Mouse (Mus musculus) CD4-positive, CD25-positive, alpha-beta regulatory T cell, adult 2 months (primary cell): Measurements from ENCODE around the gene Qsox1.

Experiments used
- DNase-seq: peaks from one replicate; pipeline ENCODE4 v3.0.0-alpha.2; 2012; ENCODE audit warnings: low read depth, low spot score

Qsox1 gene

DNA sequence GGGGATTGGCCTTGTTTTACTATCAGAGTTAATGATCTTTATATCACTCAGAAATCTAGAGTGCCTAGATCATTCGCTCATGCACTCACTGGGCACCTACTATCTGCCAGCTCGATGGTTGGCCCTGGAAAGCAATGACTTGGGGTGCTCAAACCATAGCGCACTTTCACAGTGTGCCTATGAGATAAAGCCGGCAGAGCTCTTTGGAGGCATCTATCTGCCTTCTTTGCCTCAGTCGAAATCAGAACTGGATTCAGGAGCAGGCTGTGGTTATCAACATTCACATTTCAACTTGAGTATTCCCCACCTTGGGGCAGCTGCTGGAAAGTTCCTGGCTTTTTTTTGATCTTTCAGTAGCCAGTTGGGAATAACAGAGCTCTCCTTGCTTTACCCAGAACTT is 64.8 kb downstream of the Qsox1 start:
- no peak for DNase-seq

DNA sequence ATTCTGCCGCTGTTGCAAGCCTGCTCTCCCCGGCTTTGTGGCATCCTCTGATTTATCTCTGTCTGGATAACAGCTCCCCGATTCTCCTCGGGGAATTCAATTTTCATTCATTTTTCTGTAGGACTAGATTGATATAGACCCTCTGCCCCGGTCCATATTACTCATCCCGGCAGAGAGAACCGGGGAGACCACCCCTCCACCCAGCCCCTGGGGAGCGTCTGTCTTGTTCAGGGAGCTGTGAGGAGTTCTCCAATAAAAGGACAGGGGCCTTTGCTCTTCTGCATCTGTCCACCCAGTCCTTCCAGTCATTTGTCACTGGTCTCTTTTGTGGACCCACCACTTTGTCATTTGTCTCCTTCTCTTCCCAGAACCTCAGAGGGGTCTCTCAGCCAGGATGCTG is 65.7 kb downstream of the Qsox1 start:
- DNase-seq, result no peak

GRCm38 (mm10) chr1:155742411-155743363 is 70.0 kb downstream of the Qsox1 start:
- DNase-seq, result peak; percentile 27

- DNase-seq, result peak; percentile 43
Measured at GRCm38 (mm10) chr1:155741988-155742387, 70.7 kb downstream of the Qsox1 start.

GRCm38 (mm10) chr1:155741378-155741945 is 71.2 kb downstream of the Qsox1 start:
- DNase-seq, result peak; percentile 26

DNA sequence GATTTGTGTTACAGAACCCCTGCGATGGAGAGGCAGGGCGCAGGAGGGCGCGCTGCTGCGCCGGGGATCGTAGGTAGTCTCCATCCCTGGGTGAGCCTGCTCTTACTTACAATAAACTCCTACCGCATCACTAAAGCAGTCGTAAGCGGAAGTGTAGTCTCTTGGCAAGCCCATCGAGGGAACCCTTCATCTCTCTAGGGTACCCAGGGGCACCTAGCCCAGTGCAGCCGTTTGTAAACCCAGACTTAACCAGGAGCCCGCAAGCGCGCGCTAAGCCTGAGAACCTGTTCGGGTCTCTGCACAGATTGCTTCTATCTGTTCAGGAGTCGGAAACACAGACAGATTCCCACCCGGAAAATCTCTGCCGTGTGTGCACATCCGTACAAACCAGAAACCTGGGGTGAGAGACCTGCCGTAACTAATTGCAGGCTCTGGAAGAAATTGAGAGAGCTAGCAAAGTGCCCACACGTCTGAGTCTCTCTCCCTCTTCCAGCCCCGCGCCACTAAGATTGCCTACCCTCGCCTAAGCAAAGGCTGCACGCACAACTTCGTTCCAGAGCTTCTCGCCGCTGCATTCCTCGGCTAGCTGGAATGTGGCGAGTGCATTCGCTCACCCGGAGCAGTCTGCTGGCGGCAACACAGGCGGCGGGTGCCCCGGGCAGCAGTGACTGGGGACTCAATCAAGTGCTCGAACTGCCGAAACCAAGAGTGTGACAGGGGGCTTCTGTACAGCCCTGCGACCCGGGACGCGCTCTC is 71.9 kb downstream of the Qsox1 start:
- peak; percentile 56 for DNase-seq

GRCm38 (mm10) chr1:155737809-155738383 is 74.8 kb downstream of the Qsox1 start:
- no peak for DNase-seq

DNA sequence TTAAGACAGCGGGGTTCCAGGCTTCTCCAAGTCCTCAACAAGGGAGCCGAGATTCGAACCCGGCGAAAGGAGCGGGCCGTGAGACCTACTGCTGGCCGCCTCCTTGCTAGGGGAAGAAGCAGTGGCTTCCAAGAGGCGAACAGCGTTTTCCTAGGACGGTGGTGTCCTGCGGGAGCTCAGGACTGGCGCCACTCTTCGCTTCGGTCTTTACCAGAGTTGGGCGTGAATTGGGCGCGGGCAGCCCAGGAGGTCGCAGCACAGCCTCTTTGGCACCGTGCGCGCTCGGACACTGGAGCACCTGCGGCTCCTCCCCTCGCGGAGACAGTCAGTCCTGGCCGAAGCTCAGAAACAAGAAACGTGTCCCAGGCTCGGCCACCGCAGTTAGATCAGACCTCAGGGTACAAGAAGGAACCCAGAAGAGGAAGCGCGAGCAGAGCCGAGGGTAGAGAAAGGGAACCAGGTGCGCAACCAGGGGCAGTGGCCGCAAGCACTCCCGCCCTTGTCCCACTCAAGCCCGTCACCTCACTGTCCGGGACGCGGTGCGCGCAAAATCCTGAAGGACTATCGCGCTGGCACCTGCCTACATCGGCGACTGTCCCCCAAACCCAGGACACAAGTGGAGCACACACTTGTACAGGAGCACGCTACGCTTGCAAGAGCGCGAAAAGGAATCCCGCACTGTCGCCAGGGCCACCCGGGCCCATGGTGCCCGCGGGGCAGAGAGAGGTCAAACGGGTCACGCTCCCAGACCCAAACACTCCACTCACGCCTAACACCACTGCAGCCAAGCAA is 75.5 kb downstream of the Qsox1 start:
- peak; percentile 14 for DNase-seq

- no peak for DNase-seq
Measured at GRCm38 (mm10) chr1:155736096-155736825, 76.4 kb downstream of the Qsox1 start.

DNA sequence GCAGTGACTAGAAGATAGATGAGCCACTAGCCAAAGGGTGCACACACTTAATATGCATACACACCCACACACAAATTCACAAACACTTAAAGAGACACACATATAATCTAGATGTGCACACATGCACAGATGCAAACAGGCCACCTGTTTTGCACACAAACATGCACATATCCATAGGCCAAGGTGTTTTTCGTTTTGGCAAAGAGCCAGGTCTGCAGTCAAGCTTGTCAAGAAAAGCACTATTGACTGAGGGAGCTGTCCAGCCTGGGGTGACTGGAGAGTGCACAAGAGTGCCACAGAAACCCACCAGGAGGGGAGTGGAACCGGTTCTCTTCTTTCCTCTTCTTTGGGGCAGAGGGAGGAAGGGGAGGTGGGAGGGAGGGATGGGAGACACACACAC is 81.5 kb downstream of the Qsox1 start:
- DNase-seq, result no peak

GRCm38 (mm10) chr1:155729113-155729795 is 83.4 kb downstream of the Qsox1 start:
- no peak for DNase-seq

DNA sequence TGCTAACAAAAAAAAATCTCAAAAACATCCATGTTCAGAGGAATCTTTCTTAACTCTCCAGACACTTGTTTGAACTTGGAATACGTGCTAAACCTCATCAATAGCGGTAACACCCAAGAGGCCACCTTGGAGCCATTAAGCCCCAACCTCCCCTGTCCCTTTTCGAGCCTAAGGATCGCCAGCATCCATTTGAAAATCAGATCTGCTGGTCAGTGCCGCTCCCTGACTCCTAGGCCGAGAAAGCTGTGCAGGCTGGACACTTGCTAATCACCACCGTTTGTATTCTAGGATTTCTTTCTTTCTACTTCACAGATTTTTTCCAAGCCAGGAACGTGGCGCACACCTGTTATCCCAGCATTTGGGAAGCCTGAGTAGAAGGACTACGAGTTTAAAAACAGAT is 84.9 kb downstream of the Qsox1 start:
- no peak for DNase-seq
